Mouse (Mus musculus) G1E (cell line): Measurements from ENCODE around the gene Vsig10l.

ENCODE experiments used
- CTCF ChIP-seq: IDR thresholded peaks from 2 replicates; pipeline ENCODE4 v1.5.1; 2012; ENCODE audit warnings: low read depth, low read length, inconsistent platforms, mixed read lengths
- GATA1 ChIP-seq: IDR thresholded peaks from 2 replicates; pipeline ENCODE4 v1.6.1; 2012; ENCODE audit warnings: borderline replicate concordance, low read length, inconsistent platforms, mixed read lengths
- GATA2 ChIP-seq: IDR thresholded peaks from 2 replicates; pipeline ENCODE4 v1.6.1; 2012; ENCODE audit warnings: low read depth, low read length, inconsistent platforms, borderline replicate concordance
- POLR2AphosphoS5 ChIP-seq: IDR thresholded peaks from 2 replicates; pipeline ENCODE4 v1.6.1; 2012; ENCODE audit warnings: low read depth, low read length, inconsistent platforms; ENCODE audit not compliant: insufficient replicate concordance
- TAL1 ChIP-seq: conservative IDR thresholded peaks from 2 replicates; pipeline ENCODE4 v1.6.1; 2012; ENCODE audit warnings: low read depth, low read length, inconsistent platforms, mixed read lengths

DNA sequence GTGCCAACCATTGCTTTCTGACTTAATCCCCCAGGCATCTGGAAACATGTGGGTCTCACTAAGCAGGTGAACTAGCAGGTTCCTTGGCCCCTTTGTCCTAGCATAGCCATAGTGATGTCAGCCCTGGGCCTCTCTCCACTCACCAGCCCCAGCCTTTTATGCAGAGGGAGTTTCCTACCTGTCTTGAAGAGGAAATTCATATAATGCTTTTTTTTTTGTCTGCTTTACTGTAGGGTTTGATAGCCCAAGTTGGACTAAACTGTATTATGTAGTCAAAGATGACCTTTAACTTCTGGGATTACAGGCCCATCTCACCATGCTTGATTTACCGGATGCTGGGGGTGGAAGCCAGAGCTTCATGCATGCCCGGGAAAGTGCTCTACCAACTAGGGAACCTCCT, 13.1 kb upstream of the Vsig10l start:
- no peak for TF ChIP-seq CTCF
- no peak for TF ChIP-seq POLR2AphosphoS5
- TF ChIP-seq TAL1, result no peak
- TF ChIP-seq GATA1, result no peak
- TF ChIP-seq GATA2, result no peak
